Mouse (Mus musculus) forebrain, embryonic 11.5 days (tissue): ENCODE data around the gene Olfr524. TPM values are rescaled to one million over a fixed set of nuclear protein-coding genes. Genes with fewer than 3 reads are reported as not detected.

Source experiments
- ATAC-seq: fragments of 200-750 bp; cut with Nextera tagmentation; replicated peaks from 2 replicates; pipeline ENCODE4 v1.8.0; 2017; ENCODE audit warnings: moderate TSS enrichment; ENCODE audit not compliant: low FRiP score
- DNase-seq: peaks from one replicate; pipeline ENCODE4 v3.0.0-alpha.2; 2017; ENCODE audit warnings: low spot score
- H3K27ac ChIP-seq: fragments of 300-500 bp; sonication (generic); 2 replicates; pipeline ENCODE4 v1.5.1; 2014; ENCODE audit warnings: low read depth, low read length
- H3K27me3 ChIP-seq: fragments of 300-500 bp; sonication (generic); 2 replicates; pipeline ENCODE4 v1.6.1; 2014; ENCODE audit warnings: mild to moderate bottlenecking, low read length, mixed read lengths; ENCODE audit not compliant: control insufficient read depth, insufficient read depth
- H3K36me3 ChIP-seq: fragments of 300-500 bp; sonication (generic); 2 replicates; pipeline ENCODE4 v1.6.1; 2014; ENCODE audit warnings: mild to moderate bottlenecking, low read length, moderate library complexity, mixed read lengths; ENCODE audit not compliant: control insufficient read depth, insufficient read depth
- H3K4me1 ChIP-seq: fragments of 300-500 bp; sonication (generic); replicated peaks from 2 replicates; pipeline ENCODE4 v1.6.1; 2014; ENCODE audit warnings: low read length, mixed read lengths; ENCODE audit not compliant: control insufficient read depth, insufficient read depth
- H3K4me2 ChIP-seq: fragments of 300-500 bp; sonication (generic); 2 replicates; pipeline ENCODE4 v1.6.1; 2014; ENCODE audit warnings: low read depth, mild to moderate bottlenecking, low read length, moderate library complexity, mixed read lengths; ENCODE audit not compliant: severe bottlenecking
- H3K4me3 ChIP-seq: fragments of 300-500 bp; sonication (generic); 2 replicates; pipeline ENCODE4 v1.5.1; 2014; ENCODE audit warnings: low read depth, low read length
- H3K9ac ChIP-seq: fragments of 300-500 bp; sonication (generic); 2 replicates; pipeline ENCODE4 v1.6.1; 2014; ENCODE audit warnings: low read length
- H3K9me3 ChIP-seq: fragments of 300-500 bp; sonication (generic); 2 replicates; pipeline ENCODE4 v1.6.1; 2016; ENCODE audit warnings: low read length, mixed read lengths; ENCODE audit not compliant: control insufficient read depth
- WGBS: fragments of 180-500 bp; shearing (Covaris S2); extraction: QIAGEN DNeasy Blood & Tissue Kit; methylation state at CpG from one replicate; pipeline ENCODE4 v1.1.7; 2014; 5-methylcytosine and 5-hydroxymethylcytosine counted together
- polyA plus RNA-seq: library from polyadenylated mRNA; unstranded; fragments of >200 nt; fragmentation: Nextera tagmentation; extraction: Ambion mirVana; gene quantifications from 2 replicates; pipeline ENCODE4 v1.2.1, GENCODE M21; 2014

Gene Olfr524
- polyA plus RNA-seq, 1 experiment from 2014 or later, result not detected

GRCm38 (mm10) chr7:140217967-140218366 lies 12.2 kb upstream of the Olfr524 start, which contains the start of gene Cd163l1:
TSS of gene Cd163l1 (plus strand) at chr7:140218267.
- Histone ChIP-seq H3K9me3 (no peaks in the 10 kb centered on the region), H3K4me1 (no peaks in the 10 kb centered on the region), H3K36me3 (no peaks in the 10 kb centered on the region), H3K4me2 (no peak within 1 kb of the TSS), H3K27ac (no peak within 1 kb of the TSS), H3K9ac (no peak within 1 kb of the TSS), H3K4me3 (no peak within 1 kb of the TSS), H3K27me3 (no peaks in the 10 kb centered on the region)
- WGBS, result 84% methylated on average over 2 of the region's 2 CpGs
- no peak for ATAC-seq
- no peak for DNase-seq

DNA sequence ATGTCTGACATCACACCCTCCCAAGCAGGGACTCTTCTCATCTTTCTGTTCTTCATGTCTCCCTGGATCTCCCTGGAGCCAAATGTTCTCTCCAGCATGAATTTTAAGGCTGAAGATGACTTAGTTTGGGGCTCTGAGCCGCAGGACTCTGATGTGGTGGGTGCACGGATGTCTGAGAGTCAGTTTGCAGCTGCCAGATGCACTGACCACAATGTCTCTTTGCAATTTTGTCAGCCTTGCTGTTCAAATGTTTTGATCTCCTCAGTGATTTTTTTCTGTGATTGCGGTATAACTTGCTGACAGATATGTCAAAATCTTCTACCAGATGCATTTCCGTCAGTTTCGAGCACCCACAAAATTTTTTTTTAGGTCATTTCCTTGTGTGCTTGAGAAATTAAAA lies 8.1 kb upstream of the Olfr524 start:
- WGBS, result 90% methylated on average over 5 of the region's 5 CpGs
- no peaks in the 10 kb centered on the region for H3K9me3 ChIP-seq

GRCm38 (mm10) chr7:140208677-140209076 lies 2.9 kb upstream of the Olfr524 start:
- Histone ChIP-seq H3K36me3 (no peaks in the 10 kb centered on the region), H3K9me3 (no peaks in the 10 kb centered on the region), H3K4me1 (no peaks in the 10 kb centered on the region), H3K4me3 (no peak overlapping the region), H3K4me2 (no peak overlapping the region), H3K27me3 (no peaks in the 10 kb centered on the region), H3K9ac (no peak overlapping the region), H3K27ac (no peak overlapping the region)
- no peak for ATAC-seq
- 86% methylated on average over 3 of the region's 3 CpGs for WGBS
- no peak for DNase-seq

More for the DNA sequence above, 8.1 kb upstream of the Olfr524 start:
- H3K4me1 ChIP-seq, result no peaks in the 10 kb centered on the region
- ATAC-seq (no peak), DNase-seq (no peak)
- H3K27me3 ChIP-seq, result no peaks in the 10 kb centered on the region
- no peak overlapping the region for H3K9ac ChIP-seq
- no peak overlapping the region for H3K27ac ChIP-seq
- no peak overlapping the region for H3K4me3 ChIP-seq
- H3K4me2 ChIP-seq, result no peak overlapping the region
- H3K36me3 ChIP-seq, result no peaks in the 10 kb centered on the region

GRCm38 (mm10) chr7:140208153-140208552 lies 2.4 kb upstream of the Olfr524 start:
- peak; percentile 22 for DNase-seq
- 76% methylated on average over 8 of the region's 8 CpGs for WGBS
- Histone ChIP-seq H3K36me3 (no peaks in the 10 kb centered on the region), H3K27me3 (no peaks in the 10 kb centered on the region), H3K9ac (no peak overlapping the region), H3K4me2 (no peak overlapping the region), H3K4me3 (no peak overlapping the region), H3K9me3 (no peaks in the 10 kb centered on the region), H3K27ac (no peak overlapping the region), H3K4me1 (no peaks in the 10 kb centered on the region)
- ATAC-seq, result no peak

- DNase-seq (no peak), ATAC-seq (no peak)
- Histone ChIP-seq H3K4me2 (no peak overlapping the region), H3K27me3 (no peaks in the 10 kb centered on the region), H3K9ac (no peak overlapping the region), H3K27ac (no peak overlapping the region), H3K4me3 (no peak overlapping the region), H3K9me3 (no peaks in the 10 kb centered on the region), H3K4me1 (no peaks in the 10 kb centered on the region), H3K36me3 (no peaks in the 10 kb centered on the region)
- WGBS, result 84% methylated on average over 3 of the region's 3 CpGs
Observed at GRCm38 (mm10) chr7:140206904-140207303, 1.1 kb upstream of the Olfr524 start.

DNA sequence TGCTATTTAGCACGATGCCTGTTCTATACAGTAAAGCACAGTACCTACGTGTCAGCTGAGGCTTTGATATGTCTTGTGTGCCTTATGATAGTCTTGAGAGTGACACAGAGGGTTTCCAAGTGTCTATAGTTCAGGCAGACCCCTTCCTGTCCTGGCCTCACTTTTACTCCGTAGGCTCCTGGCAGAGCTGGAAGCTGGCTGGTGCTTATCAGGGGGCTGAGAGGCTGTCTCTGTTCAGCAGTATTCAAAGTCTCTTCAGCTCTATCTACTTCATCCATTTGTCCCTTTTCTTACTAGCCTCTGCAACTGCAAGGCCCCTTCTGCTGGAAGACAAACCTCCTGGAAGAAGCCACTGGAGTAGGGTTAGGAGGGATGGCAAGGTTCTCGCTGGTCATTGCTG lies 4.7 kb downstream of the Olfr524 start:
- H3K4me2 ChIP-seq, result no peak overlapping the region
- no peak for ATAC-seq
- no peak overlapping the region for H3K9ac ChIP-seq
- H3K27ac ChIP-seq, result no peak overlapping the region
- WGBS, result 90% methylated on average over 4 of the region's 4 CpGs
- no peaks in the 10 kb centered on the region for H3K9me3 ChIP-seq
- H3K4me3 ChIP-seq, result no peak overlapping the region
- H3K27me3 ChIP-seq, result no peaks in the 10 kb centered on the region
- no peaks in the 10 kb centered on the region for H3K36me3 ChIP-seq
- peak; percentile 19 for DNase-seq
- H3K4me1 ChIP-seq, result no peaks in the 10 kb centered on the region

DNA sequence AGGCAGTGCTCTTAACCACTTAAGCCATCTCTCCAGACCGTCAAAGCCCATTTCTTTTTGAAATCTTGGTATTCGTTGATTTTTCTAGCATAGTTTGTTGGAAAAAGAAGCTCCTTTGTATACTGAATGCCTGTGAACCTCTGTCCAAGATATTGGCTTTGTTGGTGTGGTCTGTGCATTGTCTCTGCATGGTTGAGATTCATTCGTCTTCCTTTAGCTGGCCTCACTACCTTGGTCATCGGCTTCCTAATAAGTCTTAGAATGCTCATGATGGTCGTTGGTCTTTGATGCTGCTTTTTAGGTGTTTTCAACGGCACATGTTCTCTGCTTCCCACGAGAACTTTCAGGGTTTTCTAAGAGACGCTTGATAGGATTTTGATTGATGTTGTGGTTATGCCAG lies 9.8 kb downstream of the Olfr524 start:
- no peaks in the 10 kb centered on the region for H3K9me3 ChIP-seq
- no peaks in the 10 kb centered on the region for H3K36me3 ChIP-seq
- 87% methylated on average over 8 of the region's 8 CpGs for WGBS

DNA sequence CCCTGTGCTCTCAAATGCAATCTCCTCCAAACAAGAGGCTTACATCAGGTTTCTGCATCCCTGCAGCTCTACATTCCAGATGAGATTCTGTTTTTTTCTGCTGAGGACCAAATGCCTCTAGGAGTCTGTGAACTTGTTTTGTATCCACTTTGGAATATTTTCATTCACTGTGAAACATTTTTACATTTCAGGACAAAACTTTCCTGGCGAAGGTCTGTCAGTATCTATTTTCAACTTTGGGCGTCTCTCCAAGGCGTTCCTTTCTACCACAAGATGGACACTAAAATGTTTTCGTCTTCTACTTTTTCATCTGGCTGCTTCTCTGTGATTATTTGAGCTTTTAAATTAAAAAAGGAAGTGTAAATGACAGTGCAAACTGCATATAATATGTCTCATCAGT lies 11.7 kb downstream of the Olfr524 start:
- Histone ChIP-seq H3K4me1 (no peaks in the 10 kb centered on the region), H3K27me3 (no peaks in the 10 kb centered on the region), H3K9me3 (no peaks in the 10 kb centered on the region), H3K4me2 (no peak overlapping the region), H3K9ac (no peak overlapping the region), H3K36me3 (no peaks in the 10 kb centered on the region), H3K4me3 (no peak overlapping the region), H3K27ac (no peak overlapping the region)
- ATAC-seq (no peak), DNase-seq (no peak)
- 92% methylated on average over 4 of the region's 4 CpGs for WGBS

More for the DNA sequence above, 9.8 kb downstream of the Olfr524 start:
- Histone ChIP-seq H3K4me3 (no peak overlapping the region), H3K9ac (no peak overlapping the region), H3K4me1 (no peaks in the 10 kb centered on the region), H3K27me3 (no peaks in the 10 kb centered on the region), H3K4me2 (no peak overlapping the region), H3K27ac (no peak overlapping the region)
- ATAC-seq (no peak), DNase-seq (no peak)

- WGBS, result 90% methylated on average over 2 of the region's 2 CpGs
- H3K4me3 ChIP-seq, result no peak overlapping the region
- no peaks in the 10 kb centered on the region for H3K4me1 ChIP-seq
- H3K9me3 ChIP-seq, result no peaks in the 10 kb centered on the region
- no peaks in the 10 kb centered on the region for H3K36me3 ChIP-seq
- H3K27ac ChIP-seq, result no peak overlapping the region
- ATAC-seq, result no peak
- H3K4me2 ChIP-seq, result no peak overlapping the region
- DNase-seq, result no peak
- no peak overlapping the region for H3K9ac ChIP-seq
- no peaks in the 10 kb centered on the region for H3K27me3 ChIP-seq
Observed at GRCm38 (mm10) chr7:140192851-140193250, 12.9 kb downstream of the Olfr524 start.
